Mouse (Mus musculus) spleen, adult 2 months (tissue): Measurements from ENCODE around the gene Fam43b. TPM values are rescaled to one million over a fixed set of nuclear protein-coding genes. Genes with fewer than 3 reads are reported as not detected.
A peak's percentile ranks its signal among the peaks of the same experiment; 100 is the strongest.

ENCODE experiments used
- DNase-seq, 2 experiments: peaks; one replicate each; pipeline versions ENCODE4 v3.0.0 to v3.0.0-alpha.2; 2012 to 2021; ENCODE audit warnings: low spot score in 2 of 2, low read depth in 1 of 2
- H3K27ac ChIP-seq: fragments of 200-500 bp; 2 replicates; pipeline ENCODE4 v1.5.1; 2012; ENCODE audit warnings: low read length, inconsistent platforms; ENCODE audit not compliant: insufficient read depth
- H3K27me3 ChIP-seq: fragments of 200-500 bp; 2 replicates; pipeline ENCODE4 v1.6.1; 2012; ENCODE audit warnings: mild to moderate bottlenecking, moderate library complexity, low read length, inconsistent platforms; ENCODE audit not compliant: control insufficient read depth, insufficient read depth
- H3K36me3 ChIP-seq: fragments of 200-500 bp; 2 replicates; pipeline ENCODE4 v1.6.1; 2012; ENCODE audit warnings: mild to moderate bottlenecking, low read length, inconsistent platforms; ENCODE audit not compliant: control insufficient read depth, insufficient read depth
- H3K4me1 ChIP-seq: fragments of 200-500 bp; 2 replicates; pipeline ENCODE4 v1.6.1; 2011; ENCODE audit warnings: inconsistent platforms; ENCODE audit not compliant: control insufficient read depth, insufficient read depth, insufficient read length
- H3K4me3 ChIP-seq: fragments of 200-500 bp; 2 replicates; pipeline ENCODE4 v1.5.1; 2011; ENCODE audit warnings: mild to moderate bottlenecking, inconsistent platforms; ENCODE audit not compliant: insufficient read depth, insufficient read length; ENCODE audit errors: extremely low read depth
- CTCF ChIP-seq: fragments of 200-500 bp; IDR thresholded peaks from 2 replicates; pipeline ENCODE4 v1.5.1; 2011; ENCODE audit warnings: mild to moderate bottlenecking, inconsistent platforms; ENCODE audit not compliant: insufficient read depth, insufficient read length, insufficient replicate concordance; ENCODE audit errors: extremely low read depth
- POLR2A ChIP-seq: fragments of 200-500 bp; IDR thresholded peaks from 2 replicates; pipeline ENCODE4 v1.6.1; 2011; ENCODE audit warnings: low read depth, low read length, inconsistent platforms
- WGBS: fragments of 180-500 bp; shearing (Covaris S2); methylation state at CpG from one replicate; pipeline ENCODE4 v1.1.7; 2018; 5-methylcytosine and 5-hydroxymethylcytosine counted together
- polyA plus RNA-seq: library from polyadenylated mRNA; depleted of rRNA; stranded (reverse); fragments of >200 nt; gene quantifications from 2 replicates; pipeline ENCODE4 v1.2.3, GENCODE M21; 2012; rRNA removed

Gene Fam43b
- polyA plus RNA-seq = 0.06 and 0.13 TPM in 2 replicates

DNA sequence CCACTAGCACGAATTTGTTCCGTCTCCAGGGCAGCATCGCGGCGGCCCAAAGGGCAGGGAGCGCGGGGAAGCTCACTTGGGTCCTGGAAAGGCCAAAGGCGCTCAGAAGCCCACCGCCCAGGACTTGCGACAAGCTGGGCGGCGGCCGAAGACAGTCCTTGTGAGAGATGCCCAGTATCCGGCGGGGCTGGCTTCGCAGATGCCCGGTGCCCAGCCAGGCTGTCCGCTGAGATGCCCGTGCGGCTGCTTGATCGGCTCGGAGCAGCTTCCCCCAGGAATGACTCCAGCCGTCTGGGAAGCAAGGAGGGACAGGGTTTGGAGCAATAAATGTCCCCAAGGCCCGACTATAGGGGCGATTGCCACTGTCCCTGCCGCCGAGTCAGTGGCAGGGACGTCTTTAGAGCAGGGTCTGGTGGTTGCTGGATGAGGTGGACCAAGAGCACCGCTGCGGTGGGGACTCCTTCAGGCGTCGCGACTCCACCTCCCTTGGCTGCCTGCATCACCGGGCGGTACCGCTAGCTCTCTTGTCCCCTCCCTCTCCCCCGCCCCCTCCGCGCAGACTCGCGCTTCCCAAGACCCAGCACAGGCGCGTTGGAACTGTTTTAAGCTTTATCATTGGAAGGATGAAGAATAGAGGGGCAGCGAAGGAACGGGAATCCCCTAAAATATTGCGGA, at the start of gene Fam43b:
Gene Fam43b (minus strand): TSS at position 558 of the 675 bp plus-strand sequence.
- H3K36me3 ChIP-seq = no peaks in the 10 kb centered on the region
- DNase-seq = no peak
- H3K27ac ChIP-seq = no peak within 1 kb of the TSS
- H3K27me3 ChIP-seq = peaks cover 19% of the 10 kb centered on the region
- H3K4me1 ChIP-seq = no peaks in the 10 kb centered on the region; the same call in 1 of the 2 replicates
- no peak for TF ChIP-seq POLR2A
- TF ChIP-seq CTCF = no peak
- WGBS = 3% methylated on average over 46 of the region's 46 CpGs
- H3K4me3 ChIP-seq = no peak within 1 kb of the TSS

DNA sequence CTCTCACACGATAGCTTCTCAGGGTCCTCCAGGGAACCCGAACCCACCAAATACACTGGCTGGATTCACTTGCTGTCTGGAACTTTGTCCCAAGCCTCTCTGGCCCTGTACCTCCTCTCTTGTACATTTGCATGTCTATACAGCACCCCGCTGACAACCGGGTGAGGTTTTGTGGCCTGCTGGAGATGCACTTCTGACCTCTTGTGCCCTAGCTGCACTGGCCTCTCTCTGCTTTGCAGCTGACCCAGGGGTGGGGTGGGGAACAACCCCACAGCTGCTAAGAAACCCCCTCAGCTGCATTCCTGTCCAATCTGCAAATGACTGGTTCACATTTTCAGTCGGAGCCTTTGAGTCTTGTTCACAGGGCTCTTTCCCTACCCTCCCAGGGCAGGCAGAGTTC, 48.6 kb upstream of the Fam43b start:
- TF ChIP-seq POLR2A (no peak), CTCF (no peak)
- Histone ChIP-seq H3K36me3 (peaks cover 12% of the 10 kb centered on the region), H3K4me3 (no peak overlapping the region), H3K27me3 (no peaks in the 10 kb centered on the region), H3K27ac (no peak overlapping the region), H3K4me1 (no peaks in the 10 kb centered on the region)
- 28% methylated on average over 5 of the region's 5 CpGs for WGBS
- DNase-seq = no peak

- 59% methylated on average over 3 of the region's 3 CpGs for WGBS
- H3K36me3 ChIP-seq = peaks cover 33% of the 10 kb centered on the region
- H3K27me3 ChIP-seq = no peaks in the 10 kb centered on the region
- no peak overlapping the region for H3K4me3 ChIP-seq
- no peak for TF ChIP-seq POLR2A
- TF ChIP-seq CTCF = no peak
- no peak for DNase-seq
- no peak overlapping the region for H3K27ac ChIP-seq
- H3K4me1 ChIP-seq = peaks cover 5% of the 10 kb centered on the region; the same call in 1 of the 2 replicates
Observed at GRCm38 (mm10) chr4:138440062-138440461, 43.7 kb upstream of the Fam43b start.

DNA sequence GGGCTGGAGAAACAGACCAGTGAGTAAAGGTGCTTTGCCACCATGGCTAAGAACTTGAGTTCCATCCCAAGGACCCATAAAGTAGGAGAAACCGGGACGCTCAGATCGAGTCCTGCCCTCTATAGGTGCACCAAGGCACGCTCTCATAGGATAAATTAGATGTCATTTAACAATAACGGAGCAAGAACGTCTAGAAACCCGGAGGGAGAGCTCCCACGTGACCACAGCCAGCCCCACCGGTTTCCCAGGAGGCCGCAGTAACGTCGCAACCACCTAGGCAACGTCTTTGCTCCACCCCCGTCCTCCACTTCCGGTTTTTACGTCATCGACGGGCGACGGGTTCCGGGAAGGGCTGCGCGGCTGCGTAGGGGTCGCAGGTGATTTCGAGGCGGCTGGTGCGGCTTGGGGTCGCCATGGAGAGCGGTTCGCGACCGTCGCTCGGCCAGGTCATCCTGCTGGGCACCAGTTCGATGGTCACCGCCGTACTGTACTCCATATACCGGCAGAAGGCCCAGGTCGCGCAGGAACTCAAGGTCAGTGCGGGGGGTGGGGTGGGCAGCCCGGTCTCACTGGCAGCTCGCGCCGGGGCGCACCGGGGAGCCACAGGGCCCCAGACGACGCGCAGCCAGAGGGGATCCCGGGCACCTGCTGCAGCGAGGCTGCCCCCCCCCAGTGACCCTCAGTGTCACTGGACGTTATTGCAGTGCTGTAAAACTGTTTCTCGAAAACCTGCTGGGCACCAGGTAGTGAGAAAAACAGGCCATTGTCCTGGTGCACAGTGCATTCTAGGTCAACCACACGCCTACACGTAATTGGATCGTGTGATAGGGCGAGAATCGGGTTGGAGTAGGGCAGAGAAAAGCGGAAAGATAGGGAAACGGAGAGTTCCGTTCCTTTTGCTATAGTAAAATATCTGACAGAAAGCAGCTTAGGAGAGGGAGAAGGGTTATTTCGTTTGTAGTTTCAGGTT, 38.3 kb upstream of the Fam43b start, which contains the start of gene Mul1:
Gene Mul1 (plus strand): TSS at position 325 of the 970 bp plus-strand sequence.
- 1% methylated on average over 64 of the region's 64 CpGs for WGBS
- TF ChIP-seq POLR2A (peak; percentile 45; the same call in 1 of the 2 replicates), CTCF (no peak)

GRCm38 (mm10) chr4:138431340-138431739, 35.0 kb upstream of the Fam43b start:
- no peaks in the 10 kb centered on the region for H3K36me3 ChIP-seq
- TF ChIP-seq CTCF (no peak), POLR2A (no peak)
- no peak for DNase-seq
- H3K4me1 ChIP-seq = peaks cover 5% of the 10 kb centered on the region; the same call in 1 of the 2 replicates
- H3K27me3 ChIP-seq = no peaks in the 10 kb centered on the region
- H3K4me3 ChIP-seq = no peak overlapping the region
- H3K27ac ChIP-seq = no peak overlapping the region
- 61% methylated on average over 8 of the region's 8 CpGs for WGBS

More for the DNA sequence above, 38.3 kb upstream of the Fam43b start, which contains the start of gene Mul1:
- Histone ChIP-seq H3K27me3 (no peaks in the 10 kb centered on the region), H3K36me3 (peaks cover 19% of the 10 kb centered on the region), H3K27ac (peak within 1 kb of the TSS; percentile 57), H3K4me3 (peak within 1 kb of the TSS; percentile 86), H3K4me1 (peaks cover 5% of the 10 kb centered on the region; the same call in 1 of the 2 replicates)
- peak; percentile 86 to 91 for DNase-seq

DNA sequence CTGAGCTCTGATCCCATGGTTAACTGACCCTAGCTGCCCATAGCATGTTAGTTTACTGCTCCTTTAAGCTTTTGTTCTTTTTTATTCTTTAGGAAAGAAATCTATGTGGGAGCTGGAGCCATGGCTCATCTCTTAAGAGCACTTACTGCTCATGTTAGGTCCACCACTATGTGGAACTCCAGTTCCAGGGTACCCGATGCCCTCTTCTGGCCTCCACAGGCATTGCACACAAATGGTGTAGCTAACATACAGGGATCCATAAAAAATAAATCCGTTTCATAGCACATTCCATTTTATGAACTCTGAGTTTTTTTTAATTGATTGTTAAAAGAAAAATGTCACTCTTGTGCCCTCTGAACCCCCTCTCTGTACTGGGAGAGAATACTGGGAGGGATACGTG, 33.5 kb upstream of the Fam43b start:
- H3K27me3 ChIP-seq = no peaks in the 10 kb centered on the region
- no peak for DNase-seq
- no peaks in the 10 kb centered on the region for H3K36me3 ChIP-seq
- TF ChIP-seq CTCF (peak; percentile 17; the same call in 1 of the 2 replicates), POLR2A (no peak)
- no peaks in the 10 kb centered on the region for H3K4me1 ChIP-seq
- WGBS = 49% methylated on average over 3 of the region's 3 CpGs
- no peak overlapping the region for H3K27ac ChIP-seq
- H3K4me3 ChIP-seq = no peak overlapping the region
